Mouse (Mus musculus) left cerebral cortex, postnatal 25 days (tissue): ENCODE data around the gene Sbno2. TPM values are rescaled to one million over a fixed set of nuclear protein-coding genes. Genes with fewer than 3 reads are reported as not detected.
A peak's percentile ranks its signal among the peaks of the same experiment; 100 is the strongest.

ENCODE experiments used
- DNase-seq, 2 experiments: peaks; one replicate each; pipeline ENCODE4 v3.0.0; 2022; ENCODE audit warnings: low spot score in 2 of 2, mixed read lengths in 1 of 2
- intact Hi-C: fragments of 180-260 bp; cut with DNase I; formaldehyde crosslinking; loops from one replicate; pipeline ENCODE4 v1.15.1; 2025
- total RNA-seq, 2 experiments: library from RNA; stranded (reverse); gene quantifications; 2 replicates each; pipeline ENCODE4 v1.2.3; 2021

The Sbno2 gene
- total RNA-seq, 2 experiments from 2014 or later, result 17.8 to 17.9 TPM

DNA sequence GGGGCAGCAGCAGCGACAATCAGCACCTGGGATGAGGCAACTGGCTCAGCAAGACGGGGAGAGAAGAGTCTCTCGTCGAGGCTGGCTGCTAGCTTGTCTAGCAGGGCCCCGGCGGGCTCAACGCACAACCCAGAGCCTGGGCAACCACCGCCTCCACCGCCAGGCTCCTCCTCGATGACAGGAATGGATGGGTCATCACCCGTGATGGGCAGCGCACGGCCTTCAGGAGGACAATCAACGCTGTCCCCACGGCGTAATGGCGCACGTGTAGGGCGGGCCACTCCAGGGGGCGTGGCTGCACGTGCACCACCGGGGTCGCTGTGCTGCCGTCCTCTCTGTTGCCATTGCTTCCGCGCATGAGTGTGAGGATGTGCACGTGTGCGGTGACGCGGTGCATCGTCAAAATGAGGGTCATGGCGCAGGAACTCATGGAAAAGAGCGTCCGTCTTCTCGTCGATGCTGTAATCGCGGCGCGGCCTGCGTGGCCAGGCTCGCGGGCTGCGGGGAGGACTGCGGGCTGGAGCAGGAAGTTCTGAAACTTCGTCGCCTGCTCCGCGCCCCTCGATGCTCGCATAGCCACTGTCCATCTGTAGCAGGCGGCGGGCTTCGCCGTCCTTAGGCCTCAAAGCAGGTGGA lies 26.1 kb upstream of the Sbno2 start:
- intact Hi-C loops, result no loop called here
- peak; percentile 64 to 74 for DNase-seq

DNA sequence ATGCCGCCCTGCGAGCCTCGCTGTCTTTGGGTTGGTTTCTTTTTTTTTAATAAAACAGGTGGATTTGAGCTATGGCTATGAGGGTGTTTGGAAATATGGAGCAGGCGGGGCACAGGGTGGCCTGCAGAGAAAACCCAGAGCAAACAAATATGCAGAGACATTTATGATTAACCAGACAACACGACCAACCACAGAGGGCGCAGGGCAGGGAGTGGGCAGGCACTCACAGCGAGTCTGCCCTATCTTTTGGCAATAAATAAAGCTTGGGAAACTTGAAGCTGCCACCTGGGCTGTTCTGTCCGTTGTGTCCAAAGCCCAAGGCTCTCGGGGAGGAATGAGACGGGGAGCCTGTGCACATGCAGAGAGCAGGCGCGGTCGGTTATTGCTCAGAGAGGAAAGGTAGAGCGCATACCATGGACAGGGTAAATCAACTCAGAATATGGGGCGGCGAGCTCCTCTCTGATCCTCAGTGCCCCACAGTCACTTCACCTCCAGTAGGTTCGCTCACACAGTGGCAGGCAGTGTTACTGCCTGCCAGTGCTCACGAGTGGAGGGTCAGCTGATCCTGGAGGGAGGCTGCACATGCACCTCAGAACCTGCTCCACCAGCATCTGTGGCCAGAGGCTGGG lies 25.1 kb upstream of the Sbno2 start:
- no peak for DNase-seq
- intact Hi-C loops, result no loop called here

DNA sequence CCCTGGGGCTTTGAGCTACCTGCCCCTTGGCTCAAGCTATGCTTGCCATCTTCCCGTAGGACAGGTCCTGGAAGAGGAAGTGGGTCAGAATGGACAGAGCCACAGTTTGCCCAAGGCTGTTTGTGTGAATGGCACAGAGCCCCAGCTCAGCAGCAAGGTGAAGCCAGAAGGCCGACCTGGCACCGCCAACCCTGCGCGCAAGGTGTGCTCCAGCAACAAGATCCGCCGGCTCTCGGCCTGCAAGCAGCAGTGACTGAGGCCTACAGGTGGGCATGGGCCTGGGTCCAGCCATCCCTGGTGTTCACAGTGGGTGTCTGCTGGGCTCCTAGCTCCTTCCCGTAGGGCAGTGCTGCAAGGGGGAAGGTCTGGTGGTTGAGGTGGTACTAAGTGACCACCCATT lies 24.5 kb upstream of the Sbno2 start:
- no peak for DNase-seq
- intact Hi-C loops, result no loop called here

DNA sequence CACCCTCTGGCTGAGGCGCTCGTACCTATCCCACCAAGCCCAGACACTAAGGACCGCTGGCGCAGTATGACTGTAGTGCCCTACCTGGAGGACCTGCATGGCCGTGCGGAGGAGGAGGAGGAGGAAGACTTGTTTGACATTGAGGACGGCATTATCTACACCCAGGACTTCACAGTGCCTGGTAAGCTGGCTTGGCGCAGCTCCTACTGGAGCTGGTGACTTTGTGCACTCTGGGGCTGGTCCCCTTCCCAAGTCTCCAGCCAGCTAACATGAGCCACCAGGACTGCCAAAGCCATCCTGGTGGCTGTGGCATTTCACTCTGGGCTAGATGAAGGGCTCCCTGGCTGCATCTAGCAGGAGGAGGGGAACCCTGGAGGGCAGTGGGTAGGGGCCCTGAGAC lies 22.5 kb upstream of the Sbno2 start:
- DNase-seq, result no peak
- intact Hi-C loops, result no loop called here

DNA sequence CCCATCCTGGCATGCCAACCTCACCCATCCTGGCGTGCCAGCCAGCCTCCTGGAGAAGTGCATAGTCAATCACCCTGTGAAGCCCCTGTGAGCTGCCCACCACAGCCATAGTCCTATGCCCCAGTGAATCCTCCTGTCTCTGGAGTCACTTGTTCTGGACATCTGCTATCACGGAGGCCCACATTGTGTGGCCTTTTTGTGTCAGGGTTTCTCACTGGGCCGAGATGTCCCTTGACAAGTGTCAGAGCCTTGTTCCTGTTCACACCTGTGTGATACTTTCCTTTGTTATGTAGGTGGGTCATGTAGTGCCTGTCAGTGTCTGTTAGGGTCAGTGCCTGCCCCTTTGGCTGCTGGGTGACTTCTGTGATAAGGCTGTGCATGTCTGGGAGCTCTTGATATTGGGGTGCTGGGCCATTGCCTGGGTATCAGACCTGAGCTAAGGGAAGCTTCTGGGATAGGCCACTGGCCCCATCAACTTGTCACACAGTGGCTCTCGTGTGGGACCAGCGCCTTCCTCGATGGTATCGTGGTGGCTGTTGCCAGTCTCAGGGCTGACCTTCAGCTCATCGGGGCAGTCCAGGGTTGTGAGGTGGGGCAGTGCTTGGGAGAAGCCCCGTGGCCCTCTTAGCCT lies 18.7 kb upstream of the Sbno2 start:
- intact Hi-C loops, result no loop called here
- DNase-seq, result no peak

DNA sequence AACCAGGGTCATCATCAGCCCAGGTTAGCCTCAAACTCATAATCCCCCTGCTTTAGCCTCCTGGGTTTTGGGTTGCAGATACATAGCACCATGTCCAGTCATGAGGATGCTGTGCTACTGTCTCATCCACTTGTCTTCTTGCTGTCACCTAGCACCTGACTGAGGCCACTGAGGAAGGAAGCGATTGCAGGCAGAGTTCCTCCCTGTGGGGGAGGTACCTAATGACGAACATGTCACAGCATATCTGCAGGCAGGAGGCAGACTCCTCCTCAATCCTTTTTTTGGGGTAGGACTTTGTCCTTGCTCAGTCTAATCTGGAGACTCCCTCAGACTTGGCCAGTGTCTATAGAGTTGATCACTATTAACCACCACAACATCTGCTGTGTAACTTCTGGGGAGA lies 16.3 kb upstream of the Sbno2 start:
- DNase-seq, result no peak
- intact Hi-C loops, result no loop called here

DNA sequence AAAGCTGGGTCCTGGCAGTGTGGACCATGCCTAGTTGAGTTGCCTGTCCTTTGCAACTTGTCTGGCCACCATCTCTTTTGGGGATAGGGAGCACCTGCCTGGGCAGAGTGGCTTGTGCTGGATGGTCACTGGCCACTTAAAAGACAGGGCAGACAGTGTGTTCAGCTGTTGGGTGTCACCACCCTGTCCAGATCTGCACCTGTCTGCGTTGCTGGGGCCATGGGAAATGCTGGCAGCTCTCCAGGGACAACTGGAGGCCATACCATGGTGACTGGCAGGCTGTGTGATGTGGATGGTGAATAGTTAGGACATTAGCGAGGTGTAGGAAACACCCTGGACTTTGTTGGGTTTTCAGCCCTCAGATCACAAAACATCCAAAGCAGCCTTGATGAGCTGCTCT lies 14.8 kb upstream of the Sbno2 start:
- DNase-seq, result no peak
- intact Hi-C loops, result no loop called here

DNA sequence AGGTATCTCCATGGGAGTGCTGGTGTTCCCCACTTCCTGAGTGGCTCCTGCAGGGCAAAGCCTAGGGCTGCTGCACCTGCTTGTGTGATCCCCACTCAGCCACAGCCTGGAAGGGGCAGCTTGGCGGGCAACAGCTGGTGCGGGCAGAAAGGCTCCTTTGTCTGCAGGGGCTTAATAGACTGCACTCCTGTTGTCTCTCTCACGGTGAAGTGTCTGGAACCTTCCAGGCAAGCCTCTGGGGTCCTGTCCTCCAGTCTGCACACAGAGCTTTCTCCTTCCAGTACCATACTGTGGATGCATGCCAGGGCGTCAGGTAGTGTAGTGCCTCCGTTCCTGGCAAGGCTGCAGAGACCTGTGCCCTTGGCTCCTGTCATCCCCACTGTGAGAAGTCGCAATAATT lies 13.2 kb upstream of the Sbno2 start:
- intact Hi-C loops, result no loop called here
- no peak for DNase-seq

DNA sequence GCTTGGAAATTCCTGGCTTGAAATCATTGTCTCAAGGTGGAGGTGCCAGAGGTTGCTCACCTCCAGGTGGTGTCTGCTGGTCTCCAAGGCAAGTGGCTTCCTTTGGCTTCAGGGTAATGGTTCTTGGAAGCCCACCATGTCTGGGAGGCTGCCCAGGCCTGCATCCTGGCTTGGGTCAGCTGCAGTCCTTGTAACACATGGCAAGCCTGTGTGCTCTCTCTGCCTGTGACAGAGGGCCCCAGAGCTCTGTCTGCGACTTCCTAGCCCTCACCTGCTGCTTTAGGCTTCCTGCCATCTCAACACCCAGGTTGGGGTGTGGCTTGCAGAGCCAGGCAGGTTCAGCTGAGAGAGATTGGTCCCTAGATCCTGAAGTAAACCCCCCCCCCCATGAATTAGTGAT lies 12.4 kb upstream of the Sbno2 start:
- intact Hi-C loops, result loop anchor here (2.0 kb wide), 1 partner anchor 19 kb away; no protein-coding TSS in a partner anchor
- no peak for DNase-seq

DNA sequence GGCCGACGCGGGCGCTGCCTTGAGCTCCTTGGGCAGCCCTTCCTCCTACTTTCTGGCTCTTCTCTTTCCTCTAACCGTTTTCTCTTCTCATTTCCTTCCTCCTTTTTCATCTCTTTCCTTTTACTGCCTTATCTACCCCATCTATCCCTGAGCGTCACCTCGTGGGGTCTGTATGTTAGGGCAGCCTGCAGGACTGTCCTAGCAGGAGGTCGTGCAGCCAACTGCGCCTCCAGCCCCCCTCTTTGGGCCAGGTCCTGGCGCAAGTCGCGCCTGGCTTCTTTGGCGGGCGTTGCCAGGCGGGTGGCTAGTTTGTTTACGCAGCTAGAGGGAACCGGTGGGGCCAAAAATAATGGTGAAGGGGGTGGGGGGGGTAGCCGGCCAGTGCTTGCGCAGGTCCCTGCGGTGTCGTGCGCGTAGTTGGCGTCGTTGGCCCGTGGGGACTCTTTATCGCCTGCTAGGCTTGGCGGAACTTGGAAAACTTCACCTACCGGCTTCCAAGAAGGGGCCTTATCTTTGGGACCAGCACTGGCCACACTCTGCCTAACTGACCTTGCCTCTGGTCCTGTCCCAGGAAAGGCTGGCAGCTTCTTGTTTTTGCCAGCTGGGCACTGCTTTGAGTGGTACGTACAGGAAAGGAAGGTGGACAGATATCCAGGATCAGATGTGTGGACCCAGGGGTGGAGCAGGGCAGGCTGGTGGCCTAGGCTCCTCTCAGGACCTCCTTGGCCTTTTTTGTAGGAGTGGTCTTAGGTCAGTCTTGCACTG lies 11.7 kb upstream of the Sbno2 start:
- DNase-seq, result no peak
- intact Hi-C loops, result loop anchor here (2.0 kb wide), 1 partner anchor 20 kb away; no protein-coding TSS in a partner anchor

DNA sequence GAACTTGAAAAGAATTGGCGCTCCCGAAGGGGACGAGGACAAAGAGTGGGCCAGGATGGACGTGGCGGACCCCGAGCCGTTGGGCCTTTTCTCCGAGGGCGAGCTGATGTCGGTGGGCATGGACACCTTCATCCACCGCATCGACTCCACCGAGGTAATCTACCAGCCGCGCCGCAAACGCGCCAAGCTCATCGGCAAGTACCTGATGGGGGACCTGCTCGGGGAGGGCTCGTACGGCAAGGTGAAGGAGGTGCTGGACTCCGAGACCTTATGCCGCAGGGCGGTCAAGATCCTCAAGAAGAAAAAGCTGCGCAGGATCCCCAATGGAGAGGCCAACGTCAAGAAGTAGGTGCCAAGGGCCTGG lies 11.2 kb upstream of the Sbno2 start:
- intact Hi-C loops, result loop anchor here (2.0 kb wide), 1 partner anchor 20 kb away; no protein-coding TSS in a partner anchor
- DNase-seq, result no peak

DNA sequence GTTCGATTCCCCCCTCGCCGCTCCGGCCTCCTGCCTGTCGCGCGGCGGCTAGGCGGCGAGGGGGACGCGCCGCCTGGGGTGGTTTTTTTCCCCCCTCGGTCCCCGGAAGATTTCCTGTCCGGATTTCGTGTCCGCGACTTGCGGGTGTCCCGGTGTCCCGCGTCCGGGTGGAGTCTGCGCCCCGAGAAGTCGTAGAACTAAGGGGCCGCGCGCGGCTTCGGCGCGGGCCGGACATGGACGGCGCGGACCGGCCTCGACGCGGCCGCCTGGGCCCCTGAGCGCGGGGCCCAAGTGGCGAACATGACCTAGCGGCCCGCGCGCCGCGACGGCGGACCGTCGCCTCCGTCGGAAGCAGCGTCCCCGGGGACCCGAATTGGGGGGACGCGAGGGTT lies 10.6 kb upstream of the Sbno2 start:
- intact Hi-C loops, result loop anchor here (1.0 to 2.0 kb wide), 3 partner anchors 21 to 131 kb away; partner anchors contain the start of gene Tmem259
- DNase-seq, result no peak

DNA sequence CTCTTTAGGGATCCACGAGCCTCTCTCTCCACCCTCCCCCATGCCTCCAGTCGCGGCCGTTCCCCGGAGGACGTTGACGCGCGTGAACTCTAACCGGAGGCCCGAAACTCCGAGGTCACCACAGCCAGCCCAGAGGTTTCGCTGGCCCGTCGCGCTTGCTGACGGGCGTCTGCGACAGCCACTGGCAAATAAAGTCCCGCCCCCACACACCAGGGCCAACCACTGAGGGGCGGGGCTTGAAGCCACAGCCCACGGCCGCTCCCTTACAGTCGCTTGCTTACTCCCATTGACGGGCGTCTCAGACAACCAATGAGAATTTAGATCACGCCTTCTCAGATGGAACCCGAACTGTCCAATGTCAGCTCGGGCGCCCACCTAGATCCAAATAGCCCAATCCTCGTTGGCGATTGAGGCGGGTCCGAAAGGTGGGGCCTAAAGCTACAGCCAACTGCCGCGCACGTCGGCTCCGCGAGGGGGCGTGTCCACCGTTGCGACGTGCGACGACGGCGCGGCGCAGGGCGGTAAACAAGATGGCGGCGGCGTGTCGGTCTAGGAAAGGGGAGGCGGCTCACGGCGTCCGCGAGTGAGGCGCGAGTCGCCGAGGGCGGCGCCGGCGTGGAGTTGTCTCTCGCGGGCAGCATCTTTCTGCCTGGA lies 10.0 kb upstream of the Sbno2 start, which contains the start of gene Stk11:
Gene Stk11 (plus strand): TSS at position 514 of the 654 bp plus-strand sequence.
- DNase-seq, result peak; percentile 100
- intact Hi-C loops, result loop anchor here (1.0 to 2.0 kb wide), 2 partner anchors 62 to 131 kb away; partner anchors contain the start of gene Tmem259

DNA sequence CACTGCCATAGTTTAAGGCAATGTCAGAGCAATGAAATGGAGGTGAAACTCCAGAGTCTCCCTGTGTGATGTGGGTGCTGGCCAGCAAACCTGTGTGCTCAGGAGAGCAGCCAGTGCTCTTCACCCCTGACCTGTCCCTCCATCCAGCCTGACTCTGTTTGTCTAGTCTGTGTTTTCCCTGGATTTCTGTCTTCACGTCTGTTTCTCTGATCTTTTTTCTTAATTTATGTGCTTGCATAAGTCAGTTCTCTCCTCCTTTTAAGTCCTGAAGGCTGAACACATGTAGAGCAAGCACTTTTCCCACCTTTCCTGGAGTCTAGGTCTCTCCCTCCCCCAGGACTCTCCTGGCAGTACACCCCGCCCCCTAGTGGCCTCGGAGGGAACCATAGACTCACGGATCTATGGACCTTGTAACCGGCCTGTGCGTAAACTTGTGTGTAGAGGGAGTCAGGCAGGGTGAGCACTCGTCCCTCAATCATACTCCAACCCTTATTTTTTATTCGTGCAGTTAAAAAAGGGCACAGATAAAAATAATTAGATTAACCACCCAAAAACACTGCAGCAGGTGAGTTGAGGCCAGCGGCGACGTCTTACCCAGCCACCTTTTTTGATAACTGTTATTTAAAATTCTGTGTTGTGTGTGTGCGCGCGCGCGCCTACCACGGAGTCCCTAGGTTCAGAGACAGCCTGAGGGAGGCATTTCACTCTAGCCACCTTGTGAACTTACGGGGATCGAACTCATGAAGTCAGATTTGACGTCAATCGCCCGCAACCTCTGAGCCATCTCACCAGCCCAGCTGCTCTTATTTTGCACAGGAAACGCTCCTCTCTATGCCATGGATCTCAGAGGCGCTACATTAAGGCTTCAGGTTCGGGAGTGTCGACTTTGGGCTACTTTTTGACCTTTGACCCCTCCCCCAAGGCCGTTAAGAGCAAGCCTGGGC lies 9.2 kb upstream of the Sbno2 start:
- DNase-seq, result peak; percentile 84 to 92
- intact Hi-C loops, result loop anchor here (1.0 to 5.0 kb wide), 4 partner anchors 37 to 130 kb away; partner anchors contain the start of genes Polr2e and Tmem259

DNA sequence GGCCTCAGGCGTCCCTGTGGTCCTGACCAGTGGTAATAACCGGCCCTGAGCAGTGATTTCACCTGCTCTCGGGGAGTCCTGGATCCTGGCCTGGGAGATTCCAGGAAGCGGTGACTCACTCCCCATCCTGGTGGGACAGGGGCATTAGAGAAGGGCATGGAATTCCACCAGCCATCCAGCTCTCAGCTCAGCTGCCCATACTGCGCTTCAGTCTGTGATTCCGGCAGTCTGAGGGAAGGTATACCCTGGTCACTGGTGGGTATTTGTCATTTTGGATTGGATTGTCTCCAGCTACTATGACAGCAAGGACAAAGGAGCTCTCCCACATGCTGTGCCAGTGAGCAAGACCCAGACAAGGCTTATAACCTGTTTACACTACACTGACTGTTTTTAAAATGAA lies 2.3 kb upstream of the Sbno2 start:
- no peak for DNase-seq
- intact Hi-C loops, result no loop called here

DNA sequence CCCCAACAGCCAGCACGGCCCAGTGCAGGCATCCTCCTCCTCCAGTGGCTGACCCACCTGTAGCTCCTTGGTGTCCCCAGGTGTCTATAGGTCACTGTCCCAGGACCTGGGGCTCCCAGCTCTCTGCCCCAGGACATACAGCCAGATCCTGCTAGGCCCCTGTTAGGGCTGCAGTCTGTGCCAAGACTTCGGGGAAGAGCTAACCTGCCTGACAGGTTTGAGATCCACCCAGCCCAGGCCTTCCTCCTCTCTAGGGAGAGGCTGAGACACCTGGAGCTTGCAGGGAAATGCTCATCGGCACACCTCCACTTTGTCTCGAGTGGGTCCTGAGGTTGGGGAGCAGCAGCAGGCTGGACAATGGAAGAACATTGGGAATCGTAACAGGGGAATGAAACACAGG lies 555 bp upstream of the Sbno2 start:
- intact Hi-C loops, result no loop called here
- DNase-seq, result no peak

DNA sequence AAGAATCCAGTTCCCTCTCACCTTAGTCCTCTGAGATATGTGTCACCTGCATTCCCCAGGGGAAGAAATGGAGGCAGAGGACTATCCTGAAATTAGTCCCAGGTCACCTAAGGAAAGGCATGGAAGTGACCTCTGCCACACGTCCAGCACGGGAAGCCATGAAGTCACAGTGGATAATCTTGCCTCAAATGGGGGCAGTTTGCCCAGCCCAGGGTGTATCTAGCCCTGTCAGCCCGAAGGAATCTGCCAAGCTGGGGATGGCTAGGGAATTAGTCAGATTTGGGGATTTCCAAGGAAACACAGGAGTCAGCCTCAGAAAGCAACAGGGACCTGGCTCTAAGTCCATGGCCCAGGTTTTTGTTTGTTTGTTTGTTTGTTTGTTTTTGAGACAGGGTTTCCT lies 1.2 kb downstream of the Sbno2 start:
- intact Hi-C loops, result no loop called here
- DNase-seq, result no peak

DNA sequence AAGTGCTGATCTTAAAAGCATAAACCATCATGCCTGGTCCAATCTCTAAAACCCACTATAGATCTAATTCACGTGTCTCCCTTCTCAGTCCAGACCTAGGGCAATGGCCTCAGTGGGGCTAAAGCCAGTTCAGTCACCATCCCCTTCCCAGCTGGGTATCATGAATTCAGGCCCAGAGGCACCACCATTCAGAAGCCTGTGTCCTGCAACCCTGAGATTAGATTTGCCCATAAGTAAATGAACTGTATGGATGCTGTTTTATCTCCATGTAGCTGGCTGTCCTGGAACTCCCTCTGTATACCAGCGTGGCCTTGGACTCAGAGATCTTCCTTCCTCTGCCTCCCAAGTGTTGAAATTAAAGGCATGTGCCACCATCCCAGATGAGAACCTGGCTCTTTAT lies 2.3 kb downstream of the Sbno2 start:
- DNase-seq, result no peak
- intact Hi-C loops, result no loop called here
